Mouse (Mus musculus): ENCODE measurements around the gene Tomm5. TPM values are rescaled to one million over a fixed set of nuclear protein-coding genes. Genes with fewer than 3 reads are reported as not detected.

The Tomm5 gene
- total and polyA plus RNA-seq, 3 experiments, result 205 to 237 (median 213) TPM

- H3K27me3 ChIP-seq (ENCODE audit: control insufficient read depth, insufficient read depth, low read length), result no peaks in the 10 kb centered on the region
Observed at GRCm38 (mm10) chr4:45055451-45055850, 52.5 kb downstream of the Tomm5 start.

More at GRCm38 (mm10) chr4:45055451-45055850, 52.5 kb downstream of the Tomm5 start:
- 43% methylated on average over 8 of the region's 8 CpGs for WGBS
- DNase-seq, result peak; percentile 50 to 64
- intact Hi-C loops (cut with DNase I), result no loop called here
- Histone ChIP-seq H3K79me2 (replicated peaks; ENCODE audit: control insufficient read depth, insufficient read depth, low read length) (no peaks in the 10 kb centered on the region; the same call in 1 of the 2 replicates), H3K4me1 (ENCODE audit: control insufficient read depth, insufficient read depth, low read length) (peaks cover 6% of the 10 kb centered on the region), H3K27ac (peak overlapping the region; percentile 64), H3K36me3 (ENCODE audit: control insufficient read depth, insufficient read depth, low read length) (peaks cover 2% of the 10 kb centered on the region; the same call in 1 of the 2 replicates), H3K9ac (ENCODE audit: low read depth, low read length) (no peak overlapping the region), H3K4me3 (no peak overlapping the region)
- TF ChIP-seq CTCF (IDR thresholded peaks at IDR 0.05), result no peak
- no peak for TF ChIP-seq POLR2A (IDR thresholded peaks at IDR 0.05; ENCODE audit: insufficient read depth, low read depth, low read length)
- TF ChIP-seq EP300 (IDR thresholded peaks at IDR 0.05; ENCODE audit: insufficient read depth, low read depth, low read length), result 0 out of 2 replicates have a peak, but pooled peaks have one; percentile 46

Other genes with a start within 250 kb of the Tomm5 start
- 10 to 100 TPM; 32.2 to 38.4 TPM for gene Grhpr, start 126.7 kb downstream of the Tomm5 start, total RNA-seq (2021)
- gene Grhpr, start 126.7 kb downstream of the Tomm5 start, polyA plus RNA-seq (2012; rRNA removed), result 60.7 and 66.6 TPM in 2 replicates
- 1 to 10 TPM; 3.8 to 5.4 TPM for gene Zbtb5, start 95.7 kb downstream of the Tomm5 start, total RNA-seq (2021)
- gene Zbtb5, start 95.7 kb downstream of the Tomm5 start, polyA plus RNA-seq (2012; rRNA removed), result 5.8 and 6.6 TPM in 2 replicates
- gene Polr1e, start 89.5 kb downstream of the Tomm5 start, total RNA-seq (2021), result 10 to 100 TPM; 19.4 to 20.0 TPM
- 12.6 and 18.2 TPM in 2 replicates for gene Polr1e, start 89.5 kb downstream of the Tomm5 start, polyA plus RNA-seq (2012; rRNA removed)
- gene Fbxo10, start 23.5 kb downstream of the Tomm5 start, total RNA-seq (2021), result 10 to 100 TPM in 1 of 2 experiments, 1 to 10 TPM in 1; 9.4 to 10.2 TPM
- 16.7 and 22.1 TPM in 2 replicates for gene Fbxo10, start 23.5 kb downstream of the Tomm5 start, polyA plus RNA-seq (2012; rRNA removed)
- under 1 TPM; 0.34 to 0.55 TPM for gene Frmpd1, start 76.8 kb upstream of the Tomm5 start, total RNA-seq (2021)
- 0.41 and 0.47 TPM in 2 replicates for gene Frmpd1, start 76.8 kb upstream of the Tomm5 start, polyA plus RNA-seq (2012; rRNA removed)
- gene Trmt10b, start 189.0 kb upstream of the Tomm5 start, total RNA-seq (2021), result 1 to 10 TPM; 4.1 to 4.3 TPM
- gene Trmt10b, start 189.0 kb upstream of the Tomm5 start, polyA plus RNA-seq (2012; rRNA removed), result 2.7 and 3.2 TPM in 2 replicates
- gene Dcaf10, start 234.0 kb upstream of the Tomm5 start, total RNA-seq (2021), result 10 to 100 TPM; 10.8 to 11.3 TPM
- gene Dcaf10, start 234.0 kb upstream of the Tomm5 start, polyA plus RNA-seq (2012; rRNA removed), result 4.2 and 7.4 TPM in 2 replicates
- gene Exosc3, start 234.6 kb upstream of the Tomm5 start, total RNA-seq (2021), result 10 to 100 TPM; 14.3 to 15.8 TPM
- 8.8 and 9.6 TPM in 2 replicates for gene Exosc3, start 234.6 kb upstream of the Tomm5 start, polyA plus RNA-seq (2012; rRNA removed)